Mouse (Mus musculus) ES-E14 (cell line): ENCODE data around the gene Pvr. TPM values are rescaled to one million over a fixed set of nuclear protein-coding genes. Genes with fewer than 3 reads are reported as not detected.

Experiments
- DNase-seq: peaks from one replicate; pipeline ENCODE4 v3.0.0-alpha.2; 2013; ENCODE audit warnings: low read depth, low spot score
- H3K27ac ChIP-seq: 2 replicates; pipeline ENCODE4 v1.5.1; 2012; ENCODE audit warnings: low read depth, mild to moderate bottlenecking, low read length, moderate library complexity, mixed read lengths; ENCODE audit not compliant: poor library complexity, insufficient read depth, severe bottlenecking
- H3K36me3 ChIP-seq: 2 replicates; pipeline ENCODE4 v1.6.1; 2012; ENCODE audit warnings: mild to moderate bottlenecking, low read length, moderate library complexity, mixed read lengths; ENCODE audit not compliant: control insufficient read depth, poor library complexity, insufficient read depth, severe bottlenecking
- H3K4me1 ChIP-seq, 2 experiments: fragments of 150-350 bp in 1 of 2; sonication (generic) in 1 of 2; 2 replicates each; pipeline ENCODE4 v1.6.1; 2012; ENCODE audit warnings: low read length in 2 of 2, mild to moderate bottlenecking in 1 of 2, mixed read lengths in 1 of 2; ENCODE audit not compliant: control insufficient read depth in 2 of 2, insufficient read depth in 2 of 2, poor library complexity in 1 of 2
- H3K4me3 ChIP-seq, 2 experiments: fragments of 150-350 bp in 1 of 2; sonication (generic) in 1 of 2; 2 replicates each; pipeline ENCODE4 v1.5.1; 2012; ENCODE audit warnings: low read length in 2 of 2, low read depth in 1 of 2, mild to moderate bottlenecking in 1 of 2, mixed read lengths in 1 of 2; ENCODE audit not compliant: insufficient read depth in 1 of 2, poor library complexity in 1 of 2, severe bottlenecking in 1 of 2
- H3K9ac ChIP-seq: 2 replicates; pipeline ENCODE4 v1.6.1; 2012; ENCODE audit warnings: low read depth, mild to moderate bottlenecking, low read length, mixed read lengths; ENCODE audit not compliant: poor library complexity, insufficient read depth, severe bottlenecking
- H3K9me3 ChIP-seq: fragments of 150-350 bp; sonication (generic); 2 replicates; pipeline ENCODE4 v1.6.1; 2012; ENCODE audit warnings: low read depth, mild to moderate bottlenecking, low read length; ENCODE audit not compliant: control insufficient read depth, insufficient read depth
- CHD2 ChIP-seq: IDR thresholded peaks from 2 replicates; pipeline ENCODE4 v1.6.1; 2014; ENCODE audit warnings: mild to moderate bottlenecking, low read depth, low read length, inconsistent platforms
- HCFC1 ChIP-seq: IDR thresholded peaks from 2 replicates; pipeline ENCODE4 v1.6.1; 2012; ENCODE audit warnings: low read length, inconsistent platforms, borderline replicate concordance; ENCODE audit not compliant: insufficient read depth
- MAFK ChIP-seq: IDR thresholded peaks from 2 replicates; pipeline ENCODE4 v1.6.1; 2014; ENCODE audit warnings: mild to moderate bottlenecking, low read depth, low read length, inconsistent platforms; ENCODE audit not compliant: insufficient read depth
- ZC3H11A ChIP-seq: IDR thresholded peaks from 2 replicates; pipeline ENCODE4 v1.6.1; 2012; ENCODE audit warnings: low read depth, mild to moderate bottlenecking, inconsistent platforms, low read length, borderline replicate concordance
- ZNF384 ChIP-seq: IDR thresholded peaks from 2 replicates; pipeline ENCODE4 v1.6.1; 2012; ENCODE audit warnings: low read depth, low read length, inconsistent platforms
- in situ Hi-C, 2 experiments: fragments of 600-800 bp; cut with MboI; formaldehyde crosslinking; loops; one replicate each; pipeline ENCODE4 v1.15.1; 2025; ENCODE audit warnings: low sequenced_read_pairs in 2 of 2, inconsistent platforms in 1 of 2; ENCODE audit not compliant: unreplicated experiment in 2 of 2
- total RNA-seq: library from RNA; depleted of rRNA; stranded (reverse); fragments of 300-350 nt; gene quantifications from 2 replicates; pipeline ENCODE4 v1.2.3, GENCODE M21; 2012; rRNA removed

Gene Pvr
- total RNA-seq, 1 experiment: 38.6 TPM

DNA sequence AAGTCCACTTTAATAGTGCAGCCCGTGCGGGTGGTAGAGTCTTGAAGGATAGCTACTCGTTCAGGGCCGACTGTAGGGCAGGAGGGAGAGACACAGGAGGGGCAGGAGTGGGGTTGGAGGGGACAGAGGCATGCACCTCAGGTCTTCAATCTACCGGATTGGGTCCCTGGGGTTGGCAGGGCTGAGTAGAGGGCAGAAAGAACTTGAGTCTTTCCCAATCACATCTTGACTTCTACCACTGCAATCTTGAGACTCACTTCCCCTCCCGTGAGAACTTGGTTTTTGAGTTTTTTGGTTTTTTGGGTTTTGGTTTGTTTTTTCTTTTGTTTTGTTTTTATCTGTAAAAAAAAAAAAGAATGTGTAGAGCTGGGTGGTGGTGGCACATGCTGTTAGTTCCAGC, 64.7 kb downstream of the Pvr start:
- no peak overlapping the region for H3K4me3 ChIP-seq
- H3K9ac ChIP-seq: no peak overlapping the region
- H3K36me3 ChIP-seq: no peaks in the 10 kb centered on the region
- H3K4me1 ChIP-seq: peaks cover 0 to 2% of the 10 kb centered on the region in 2 experiments; a peak in 1 of 4 replicates
- no peak overlapping the region for H3K27ac ChIP-seq
- TF ChIP-seq CHD2: no peak
- no peak for TF ChIP-seq ZNF384
- no peak for TF ChIP-seq ZC3H11A
- TF ChIP-seq HCFC1: no peak
- no peak for TF ChIP-seq MAFK
- DNase-seq: no peak
- no peaks in the 10 kb centered on the region for H3K9me3 ChIP-seq
- in situ Hi-C loops: no loop called here

DNA sequence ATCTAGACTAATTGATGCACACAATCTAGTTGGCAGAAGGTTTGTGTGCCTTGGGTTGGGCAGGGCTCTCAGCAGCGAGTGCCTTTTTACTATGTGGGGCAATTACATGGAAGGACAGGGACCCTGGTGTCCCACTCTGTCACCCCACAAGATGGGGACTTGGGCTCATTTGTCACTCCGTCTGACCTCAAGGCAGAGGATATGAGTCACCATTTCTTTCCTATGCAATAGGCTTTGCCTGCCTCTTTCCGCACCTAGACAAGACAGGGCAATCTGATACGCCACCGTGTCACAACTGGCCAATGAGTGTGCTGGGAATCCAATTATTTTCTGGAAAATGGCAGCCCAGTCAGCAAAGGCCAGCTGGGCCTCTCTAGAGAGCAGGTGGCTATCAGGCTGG, 65.3 kb downstream of the Pvr start:
- H3K4me1 ChIP-seq: peaks cover 0 to 2% of the 10 kb centered on the region in 2 experiments; a peak in 1 of 4 replicates
- no peak for DNase-seq
- no peak overlapping the region for H3K9ac ChIP-seq
- no peak overlapping the region for H3K4me3 ChIP-seq
- no peak overlapping the region for H3K27ac ChIP-seq
- in situ Hi-C loops: no loop called here
- TF ChIP-seq ZC3H11A: no peak
- TF ChIP-seq MAFK: no peak
- TF ChIP-seq CHD2: no peak
- no peak for TF ChIP-seq HCFC1
- no peak for TF ChIP-seq ZNF384
- H3K9me3 ChIP-seq: no peaks in the 10 kb centered on the region
- H3K36me3 ChIP-seq: no peaks in the 10 kb centered on the region

Other genes with a start within 250 kb of the Pvr start
- gene Apoc2, start 243.2 kb downstream of the Pvr start, total RNA-seq: not detected in 2 replicates
- gene Gm44805, start 239.7 kb downstream of the Pvr start, total RNA-seq: 0.48 TPM in 1 of 2 replicates, not detected in the other
- 0.27 and 0.48 TPM in 2 replicates for gene Apoc4, start 239.7 kb downstream of the Pvr start, total RNA-seq
- gene Apoc1, start 228.5 kb downstream of the Pvr start, total RNA-seq: 72.3 and 106 TPM in 2 replicates
- gene Apoe, start 222.0 kb downstream of the Pvr start, total RNA-seq: 683 and 2,144 TPM in 2 replicates
- gene Tomm40, start 205.7 kb downstream of the Pvr start, total RNA-seq: 342 and 366 TPM in 2 replicates
- gene Nectin2, start 170.7 kb downstream of the Pvr start, total RNA-seq: 241 and 392 TPM in 2 replicates
- gene Bcam, start 150.1 kb downstream of the Pvr start, total RNA-seq: 167 and 309 TPM in 2 replicates
- 3.5 and 6.6 TPM in 2 replicates for gene Cblc, start 124.4 kb downstream of the Pvr start, total RNA-seq
- gene Bcl3, start 98.4 kb downstream of the Pvr start, total RNA-seq: 14.3 and 28.8 TPM in 2 replicates
- 0.36 and 1.1 TPM in 2 replicates for gene Gm19345, start 69.2 kb downstream of the Pvr start, total RNA-seq
- 0.71 and 1.4 TPM in 2 replicates for gene Ceacam16, start 59.9 kb downstream of the Pvr start, total RNA-seq
- gene Ceacam19, start 33.2 kb downstream of the Pvr start, total RNA-seq: 0.85 and 0.94 TPM in 2 replicates
- gene Igsf23, start 29.6 kb upstream of the Pvr start, total RNA-seq: 4.6 and 6.6 TPM in 2 replicates
- gene Ceacam20, start 44.3 kb upstream of the Pvr start, total RNA-seq: 3.7 and 4.9 TPM in 2 replicates
- 5.1 and 7.1 TPM in 2 replicates for gene Nlrp9b, start 70.3 kb upstream of the Pvr start, total RNA-seq
- 0.05 TPM in 1 of 2 replicates, not detected in the other for gene Vmn1r91, start 178.5 kb upstream of the Pvr start, total RNA-seq
- gene Gm16442, start 201.4 kb upstream of the Pvr start, total RNA-seq: not detected in 2 replicates
- gene Vmn1r93, start 217.9 kb upstream of the Pvr start, total RNA-seq: not detected in 2 replicates
- gene Vmn1r94, start 247.2 kb upstream of the Pvr start, total RNA-seq: not detected in 2 replicates